Mouse (Mus musculus): ENCODE measurements at regions not wholly inside any gene's neighbourhood (a gene's known extent, or its start where the extent isn't known, plus 50 kb on each side); places are given as distances from the start of the nearest gene placed in this dataset.
A peak's percentile ranks its signal among the peaks of the same experiment; 100 is the strongest.

GRCm38 (mm10) chr4:131483958-131484605, 354.0 kb downstream of the Ptpru start:
- no peak for DNase-seq (ENCODE audit: low spot score in 2 of 2)

- DNase-seq (ENCODE audit: low spot score in 2 of 2) = no peak
These were observed 353.4 kb downstream of the Ptpru start for GRCm38 (mm10) chr4:131484607-131485111.

- DNase-seq (ENCODE audit: low spot score in 2 of 2) = peak in 1 of 2 experiments; percentile 40
These were observed 352.8 kb downstream of the Ptpru start for GRCm38 (mm10) chr4:131485126-131485825.

- DNase-seq (ENCODE audit: low spot score in 2 of 2) = peak; percentile 59 to 88
These were observed 351.3 kb downstream of the Ptpru start for GRCm38 (mm10) chr4:131486821-131487220.

- DNase-seq (ENCODE audit: low spot score in 2 of 2) = no peak
These were observed 349.8 kb downstream of the Ptpru start for GRCm38 (mm10) chr4:131488246-131488645.

GRCm38 (mm10) chr4:131489056-131489455, 349.0 kb downstream of the Ptpru start:
- no peak for DNase-seq (ENCODE audit: low spot score in 2 of 2)

GRCm38 (mm10) chr4:131491960-131492359, 346.1 kb downstream of the Ptpru start:
- DNase-seq (ENCODE audit: low spot score in 2 of 2) = no peak

GRCm38 (mm10) chr4:131493726-131494125, 344.4 kb downstream of the Ptpru start:
- no peak for DNase-seq (ENCODE audit: low spot score in 2 of 2)

- no peak for DNase-seq (ENCODE audit: low spot score in 2 of 2)
These were observed 341.2 kb downstream of the Ptpru start for GRCm38 (mm10) chr4:131496900-131497299.

- peak in 1 of 2 experiments; percentile 64 for DNase-seq (ENCODE audit: low spot score in 2 of 2)
These were observed 337.0 kb downstream of the Ptpru start for GRCm38 (mm10) chr4:131500928-131501650.

- DNase-seq (ENCODE audit: low spot score in 2 of 2) = peak in 1 of 2 experiments; percentile 48
These were observed 329.9 kb downstream of the Ptpru start for GRCm38 (mm10) chr4:131508154-131508553.

- DNase-seq (ENCODE audit: low spot score in 2 of 2) = no peak
These were observed 326.5 kb downstream of the Ptpru start for GRCm38 (mm10) chr4:131511586-131511985.

- no peak for DNase-seq (ENCODE audit: low spot score in 2 of 2)
These were observed 325.3 kb downstream of the Ptpru start for GRCm38 (mm10) chr4:131512768-131513167.

GRCm38 (mm10) chr4:131520636-131521306, 317.3 kb downstream of the Ptpru start:
- no peak for DNase-seq (ENCODE audit: low spot score in 2 of 2)

- DNase-seq (ENCODE audit: low spot score in 2 of 2) = peak in 1 of 2 experiments; percentile 35
These were observed 316.8 kb downstream of the Ptpru start for GRCm38 (mm10) chr4:131521307-131521651.

- no peak for DNase-seq (ENCODE audit: low spot score in 2 of 2)
These were observed 312.9 kb downstream of the Ptpru start for GRCm38 (mm10) chr4:131525236-131525635.

- no peak for DNase-seq (ENCODE audit: low spot score in 2 of 2)
These were observed 307.6 kb downstream of the Ptpru start for GRCm38 (mm10) chr4:131530491-131530890.

GRCm38 (mm10) chr4:131531003-131531402, 307.1 kb downstream of the Ptpru start:
- DNase-seq (ENCODE audit: low spot score in 2 of 2) = no peak

GRCm38 (mm10) chr4:131534831-131535230, 303.3 kb downstream of the Ptpru start:
- no peak for DNase-seq (ENCODE audit: low spot score in 2 of 2)

- no peak for DNase-seq (ENCODE audit: low spot score in 2 of 2)
These were observed 299.9 kb downstream of the Ptpru start for GRCm38 (mm10) chr4:131538237-131538636.

- no peak for DNase-seq (ENCODE audit: low spot score in 2 of 2)
These were observed 291.5 kb downstream of the Ptpru start for GRCm38 (mm10) chr4:131546422-131547200.

All from left cerebral cortex, adult 8-10 months (tissue).